Mouse (Mus musculus): Measurements from ENCODE around the gene Dynlt1f.
"Not testable (repeated sequence)": the region's sequence is repeated elsewhere in the genome, so short reads cannot be mapped to it uniquely, and the experiment has no call there.

The Dynlt1f gene

GRCm38 (mm10) chr17:6661093-6661816 is 5.6 kb upstream of the Dynlt1f start:
- not testable (repeated sequence) for DNase-seq (ENCODE audit: low read depth)

GRCm38 (mm10) chr17:6660589-6660988 is 4.9 kb upstream of the Dynlt1f start:
- DNase-seq (ENCODE audit: low read depth): not testable (repeated sequence)

GRCm38 (mm10) chr17:6658801-6659200 is 3.1 kb upstream of the Dynlt1f start, which contains the start of gene Sytl3:
Gene Sytl3 (plus strand): TSS chr17:6659093.
- not testable (repeated sequence) for DNase-seq (ENCODE audit: low read depth)

DNA sequence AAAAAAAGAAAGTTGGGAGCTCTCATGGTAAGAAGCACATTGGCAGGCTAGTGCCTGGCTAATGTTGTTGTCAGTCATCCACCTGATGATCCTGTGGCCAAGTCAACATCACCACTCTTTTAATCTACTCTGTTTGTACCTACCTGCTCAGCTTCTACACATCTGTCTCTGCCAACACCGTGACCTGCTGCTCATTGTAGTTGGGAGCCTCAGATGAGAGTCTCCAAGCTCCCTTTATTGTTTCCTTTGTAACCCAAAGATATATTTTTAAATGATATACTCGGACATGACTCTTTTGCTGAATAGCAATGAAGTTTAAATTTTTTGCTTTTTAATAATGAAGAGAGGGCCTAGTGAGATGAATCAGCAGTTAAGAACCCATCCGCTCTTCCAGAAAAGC is 771 bp upstream of the Dynlt1f start:
- not testable (repeated sequence) for DNase-seq (ENCODE audit: low read depth)

DNA sequence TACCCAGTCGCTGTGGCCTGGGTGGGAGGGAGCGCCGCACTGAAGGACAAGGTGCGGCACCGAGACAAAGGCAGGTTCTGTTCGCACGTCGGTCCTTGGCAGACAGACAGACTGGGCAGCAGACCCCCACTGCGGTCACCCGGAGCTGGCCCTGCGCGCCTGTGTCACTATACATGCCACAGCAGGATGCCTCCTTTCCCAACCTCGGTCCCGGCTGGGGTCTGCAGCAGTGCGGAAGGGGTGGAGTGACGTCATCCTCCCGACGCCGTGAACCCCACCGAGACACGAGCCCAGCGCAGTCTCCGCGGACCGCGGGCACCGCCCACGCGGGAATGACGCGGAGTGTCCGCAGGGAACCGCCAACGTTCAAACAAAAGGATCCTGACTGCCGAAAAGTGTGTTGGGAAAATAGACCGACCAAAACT is 601 bp downstream of the Dynlt1f start:
- peak; percentile 36 for DNase-seq (ENCODE audit: low read depth)

DNA sequence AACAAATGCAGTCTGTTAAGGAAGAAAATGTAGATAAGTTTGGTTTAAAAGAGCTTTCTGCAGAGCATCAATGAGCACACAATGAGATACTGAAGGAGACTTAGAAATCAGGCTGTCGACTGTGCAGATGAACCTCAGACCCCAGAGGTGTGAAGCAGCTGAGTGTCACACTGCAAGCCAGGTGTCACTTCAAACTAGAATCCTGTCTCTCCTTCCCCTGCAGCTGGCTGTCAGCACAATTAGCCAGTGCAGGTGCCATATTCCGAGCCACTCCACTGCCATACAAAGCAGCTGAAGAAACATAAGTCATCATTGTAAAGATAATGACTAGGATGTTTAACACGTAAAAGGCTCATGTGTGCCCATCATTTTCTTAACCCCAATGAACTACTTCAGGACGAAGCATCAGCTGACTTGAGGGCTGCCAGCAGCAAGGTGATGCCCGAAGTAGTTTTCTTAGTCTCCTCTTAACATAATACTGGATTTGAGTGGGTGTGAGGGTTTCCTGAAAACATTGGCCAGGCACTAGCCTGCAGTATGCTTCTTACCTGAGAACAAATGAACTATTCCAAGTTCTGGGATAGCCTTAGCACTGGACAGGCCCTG is 2.3 kb downstream of the Dynlt1f start:
- not testable (repeated sequence) for DNase-seq (ENCODE audit: low read depth)

DNA sequence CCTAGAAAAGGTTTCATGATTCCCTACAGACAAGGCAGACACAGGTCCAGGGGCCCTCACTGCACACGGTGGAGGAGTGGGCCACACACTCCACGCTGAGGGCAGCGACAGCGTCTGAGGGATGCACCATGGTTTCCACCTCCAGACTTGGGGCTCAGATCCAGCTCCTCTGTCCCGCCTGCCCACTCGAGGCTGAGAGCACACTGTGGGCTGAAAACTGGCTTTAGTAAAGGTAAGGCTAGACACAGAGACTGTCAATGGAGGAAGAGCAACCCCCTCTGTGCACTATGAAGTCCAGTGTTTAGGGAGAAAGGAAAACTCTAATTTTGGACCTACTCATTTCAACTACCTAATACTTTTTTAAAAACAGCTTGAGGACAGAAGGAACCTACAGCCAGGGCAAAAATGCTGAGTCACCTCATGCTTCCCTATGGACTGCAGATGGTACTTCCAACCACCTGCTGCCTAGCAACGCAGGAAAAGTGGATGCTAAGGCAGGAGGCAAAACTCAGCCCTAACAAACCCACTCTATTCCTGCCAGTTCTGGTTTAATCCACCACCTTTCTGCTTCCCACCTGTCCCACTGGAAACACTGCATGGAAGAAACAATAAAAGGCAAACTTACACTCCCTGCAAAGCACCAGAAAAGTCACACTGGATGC is 4.7 kb downstream of the Dynlt1f start:
- DNase-seq (ENCODE audit: low read depth): not testable (repeated sequence)

DNA sequence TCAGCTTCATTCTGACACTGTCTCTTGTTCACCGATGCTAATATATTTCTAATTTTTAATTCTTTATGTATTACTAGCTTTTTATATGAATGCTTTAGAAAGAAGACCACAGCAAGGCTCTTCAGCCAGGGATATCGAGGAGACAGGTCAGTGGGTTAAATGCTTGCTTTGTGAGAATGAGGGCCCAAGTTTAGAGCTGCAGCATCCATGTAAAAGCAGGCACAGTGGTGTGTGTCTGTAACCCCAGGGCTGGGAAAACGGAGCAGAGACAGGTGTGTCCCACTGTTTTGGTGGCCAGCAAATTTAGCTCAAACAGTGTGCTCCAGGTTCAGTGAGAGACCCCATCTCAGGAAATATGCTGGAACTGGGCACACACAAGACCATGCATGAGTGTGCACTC is 8.2 kb downstream of the Dynlt1f start:
- DNase-seq (ENCODE audit: low read depth): not testable (repeated sequence)

GRCm38 (mm10) chr17:6646841-6647240 is 8.9 kb downstream of the Dynlt1f start:
- not testable (repeated sequence) for DNase-seq (ENCODE audit: low read depth)

- not testable (repeated sequence) for DNase-seq (ENCODE audit: low read depth)
Observed at GRCm38 (mm10) chr17:6645668-6646067, 10.0 kb downstream of the Dynlt1f start.

DNA sequence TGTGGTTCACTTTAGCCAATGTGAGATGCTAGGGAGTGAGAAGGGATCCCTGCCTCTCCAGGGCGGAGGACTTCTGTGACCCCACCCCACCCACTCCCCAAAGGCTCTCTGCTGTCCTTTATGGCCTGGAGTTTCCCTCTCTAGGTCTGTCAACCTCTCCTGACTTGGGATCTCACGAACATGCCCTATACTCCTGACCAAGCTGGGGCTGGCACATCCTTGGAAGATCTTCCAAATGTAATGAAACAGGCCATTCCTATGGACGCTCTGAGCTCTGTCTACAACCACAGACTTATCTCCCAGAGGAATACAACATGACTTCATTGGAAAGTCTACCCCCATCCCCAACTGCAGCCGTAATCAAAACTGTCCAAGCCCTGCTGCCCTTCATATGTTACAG is 11.0 kb downstream of the Dynlt1f start:
- DNase-seq (ENCODE audit: low read depth): not testable (repeated sequence)

DNA sequence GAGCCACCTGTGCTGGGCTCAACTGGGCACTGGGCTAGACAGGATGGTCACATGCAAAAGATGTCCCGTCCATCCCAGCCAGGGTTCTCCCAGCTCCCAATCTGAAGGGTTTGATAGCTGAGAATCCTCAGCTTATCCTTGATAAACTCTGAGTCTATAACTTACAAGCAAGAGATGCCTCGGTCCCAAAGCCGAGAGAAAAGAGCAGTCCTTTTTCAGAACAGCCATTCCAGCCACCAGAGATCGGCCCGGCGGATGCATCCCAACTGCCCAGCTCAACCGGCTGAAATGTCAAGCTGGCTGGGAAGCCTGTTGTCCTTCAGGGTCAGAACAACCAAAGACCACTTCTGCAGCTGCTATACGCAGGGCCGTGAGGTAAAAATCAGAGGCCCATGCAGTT is 11.5 kb downstream of the Dynlt1f start:
- DNase-seq (ENCODE audit: low read depth): not testable (repeated sequence)

DNA sequence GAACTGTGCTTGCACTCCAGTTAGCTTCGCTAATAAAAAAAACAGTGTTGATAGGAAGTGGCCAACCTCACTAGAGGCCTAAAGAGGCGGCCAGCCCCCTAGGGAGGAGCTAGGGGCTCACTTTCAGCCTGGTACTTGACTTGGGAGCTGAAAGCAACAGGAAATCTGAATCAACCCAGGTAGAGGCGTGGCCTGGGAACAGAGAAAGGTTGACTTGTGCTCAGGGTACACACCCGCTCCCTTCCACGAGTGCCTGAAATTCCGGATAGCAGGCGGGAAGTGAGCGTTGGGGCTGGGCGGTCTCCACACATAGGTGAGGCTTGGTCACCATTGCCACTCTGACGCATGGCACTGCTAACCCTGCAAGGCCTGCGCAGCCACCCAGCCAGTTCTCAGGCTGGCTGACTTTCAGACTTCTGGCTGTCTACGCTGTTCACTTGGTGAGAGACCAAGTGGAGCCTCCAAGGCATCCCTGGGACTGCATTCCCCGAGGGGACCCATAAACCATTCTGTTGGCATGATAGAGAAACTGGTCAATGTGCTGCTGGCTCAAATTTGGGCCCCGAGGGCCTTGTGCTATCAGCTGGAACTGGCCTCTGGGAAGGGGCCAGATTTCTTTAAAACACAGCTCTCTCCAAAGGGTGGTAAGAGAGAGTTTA is 14.8 kb downstream of the Dynlt1f start:
- DNase-seq (ENCODE audit: low read depth): not testable (repeated sequence)

DNA sequence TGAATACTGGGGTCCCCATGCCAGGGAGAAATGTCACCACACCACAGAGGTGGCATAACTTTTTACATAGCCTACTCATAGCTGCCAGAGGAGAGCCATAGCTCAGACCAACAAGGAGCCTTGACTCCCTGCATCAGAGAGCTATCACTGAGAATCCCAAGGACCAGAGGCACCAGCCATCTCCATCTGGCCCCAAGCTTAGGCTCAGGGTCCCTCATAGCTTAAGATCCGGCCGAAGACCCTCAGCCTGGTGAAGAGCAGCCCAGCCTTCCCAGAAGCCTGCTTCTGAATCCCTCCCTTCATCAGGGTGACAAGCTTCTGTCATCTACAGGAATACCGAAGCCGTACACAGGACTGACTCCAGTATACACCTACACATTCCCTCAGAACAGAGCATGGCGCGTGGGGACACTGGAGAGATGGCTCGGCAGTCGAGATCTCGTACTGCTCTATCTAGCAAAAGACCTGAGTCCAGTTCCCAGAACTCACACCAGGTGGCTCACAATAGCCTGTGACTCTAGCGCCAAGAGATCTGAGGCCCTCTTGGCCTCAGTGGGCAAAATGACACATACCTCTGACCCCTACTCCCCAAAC is 15.6 kb downstream of the Dynlt1f start:
- not testable (repeated sequence) for DNase-seq (ENCODE audit: low read depth)

GRCm38 (mm10) chr17:6639486-6639885 is 16.2 kb downstream of the Dynlt1f start:
- not testable (repeated sequence) for DNase-seq (ENCODE audit: low read depth)

- not testable (repeated sequence) for DNase-seq (ENCODE audit: low read depth)
Observed at GRCm38 (mm10) chr17:6638444-6638843, 17.3 kb downstream of the Dynlt1f start.

- DNase-seq (ENCODE audit: low read depth): not testable (repeated sequence)
Observed at GRCm38 (mm10) chr17:6637434-6637833, 18.3 kb downstream of the Dynlt1f start.

DNA sequence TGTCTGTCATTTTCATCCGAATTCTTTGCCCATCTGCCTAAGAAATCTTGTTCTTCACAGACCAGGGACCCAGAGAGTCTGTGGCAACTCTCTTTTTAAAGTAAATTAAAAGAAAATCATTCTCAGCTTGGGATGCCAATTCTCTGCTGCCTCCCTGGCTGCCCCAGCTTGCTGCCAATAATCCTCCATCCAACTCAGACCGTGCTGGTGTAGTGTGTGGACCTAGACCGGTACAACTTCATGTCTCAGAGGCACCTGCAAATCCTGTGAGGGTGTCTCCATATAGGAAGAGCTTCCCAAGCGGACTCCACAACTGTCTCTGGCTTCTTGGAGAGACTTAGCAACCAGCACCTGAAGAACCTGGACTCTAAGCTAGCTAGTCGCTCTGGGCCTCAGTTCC is 18.8 kb downstream of the Dynlt1f start:
- DNase-seq (ENCODE audit: low read depth): no peak

DNA sequence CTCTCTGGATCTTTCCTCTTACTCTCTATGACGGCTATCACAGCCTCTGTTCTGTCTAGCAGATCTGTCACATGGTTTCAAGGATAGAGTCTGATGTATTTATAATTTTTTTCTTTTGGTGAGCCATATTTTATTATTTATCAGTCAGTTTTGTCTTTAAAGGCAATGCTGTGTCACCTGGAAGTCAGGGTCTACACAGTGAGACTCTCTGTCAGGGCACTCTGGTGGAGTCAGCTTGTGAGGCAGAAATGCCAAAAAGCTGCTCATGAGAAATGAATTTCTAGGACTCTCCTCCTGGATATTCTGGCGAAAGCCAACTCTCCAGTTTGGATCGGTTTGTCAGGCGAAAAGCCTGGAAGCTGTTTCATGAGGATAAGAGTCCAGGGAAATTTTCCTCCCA is 19.9 kb downstream of the Dynlt1f start:
- not testable (repeated sequence) for DNase-seq (ENCODE audit: low read depth)

DNA sequence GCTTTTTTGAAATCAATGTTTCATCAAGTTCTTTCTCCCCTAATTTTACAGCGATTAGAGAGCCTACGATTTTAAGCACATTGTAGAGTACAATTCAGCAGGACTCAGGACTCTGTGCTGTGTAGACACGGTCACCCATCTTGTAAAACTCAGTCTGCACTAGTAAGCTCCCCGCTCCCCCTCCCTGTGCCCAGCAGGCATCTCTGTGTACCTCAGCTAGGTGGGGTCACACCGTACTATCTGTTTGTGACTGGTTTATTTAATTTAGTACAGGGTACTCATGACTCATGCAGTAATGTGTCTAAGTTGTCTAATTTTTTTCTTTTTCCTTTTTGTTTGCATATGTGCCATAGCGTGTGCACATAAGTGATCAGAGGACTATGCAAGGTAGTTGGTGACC is 22.9 kb downstream of the Dynlt1f start:
- DNase-seq (ENCODE audit: low read depth): not testable (repeated sequence)

- not testable (repeated sequence) for DNase-seq (ENCODE audit: low read depth)
Observed at GRCm38 (mm10) chr17:6630398-6630797, 25.3 kb downstream of the Dynlt1f start.
